Mouse (Mus musculus) heart, adult 18-20 months (tissue): ENCODE measurements at regions not wholly inside any gene's neighbourhood (a gene's known extent, or its start where the extent isn't known, plus 50 kb on each side); places are given as distances from the start of the nearest gene placed in this dataset.

Experiments used
- DNase-seq, 2 experiments: peaks; one replicate each; pipeline ENCODE4 v3.0.0; 2021 to 2022; ENCODE audit warnings: mixed read lengths in 1 of 2

- no peak for DNase-seq
Observed at GRCm38 (mm10) chr14:109266521-109266920, 352.6 kb upstream of the Slitrk1 start.

GRCm38 (mm10) chr14:109261990-109262389, 348.0 kb upstream of the Slitrk1 start:
- no peak for DNase-seq

GRCm38 (mm10) chr14:109214848-109215247, 300.9 kb upstream of the Slitrk1 start:
- DNase-seq, result peak; percentile 23 to 78

GRCm38 (mm10) chr14:109180029-109180585, 266.1 kb upstream of the Slitrk1 start:
- DNase-seq, result no peak

GRCm38 (mm10) chr14:109176602-109177179, 262.7 kb upstream of the Slitrk1 start:
- no peak for DNase-seq

- no peak for DNase-seq
Observed at GRCm38 (mm10) chr14:109175819-109176218, 261.9 kb upstream of the Slitrk1 start.
